Mouse (Mus musculus) stomach, postnatal 0 days (tissue): ENCODE data around the gene Dock7.

Experiments used
- CTCF ChIP-seq: IDR thresholded peaks from 2 replicates; pipeline ENCODE4 v1.5.1; 2016; ENCODE audit warnings: antibody characterized with exemption, low read depth, mild to moderate bottlenecking, moderate library complexity
- EP300 ChIP-seq: optimal IDR thresholded peaks from 2 replicates; pipeline ENCODE3; 2016; ENCODE audit warnings: antibody characterized with exemption

DNA sequence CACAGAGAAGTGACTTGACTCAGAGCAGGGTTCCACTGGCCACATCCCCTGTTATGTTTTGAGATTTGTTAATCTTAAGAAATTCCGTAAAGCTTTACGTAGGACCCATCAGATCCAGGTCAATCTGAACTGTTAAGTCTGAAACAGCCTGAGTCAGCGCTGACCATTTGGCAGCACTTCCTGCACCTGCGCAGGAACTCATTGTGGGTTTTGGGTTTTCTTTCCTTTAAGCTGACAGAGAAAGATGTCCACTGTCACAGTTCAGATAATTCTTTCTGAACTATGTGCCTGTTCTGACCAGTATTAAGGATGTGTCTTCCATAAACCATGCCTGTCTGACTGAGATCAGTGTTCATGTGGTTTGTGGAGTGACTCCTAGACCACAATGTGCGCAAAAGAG, 48.2 kb upstream of the Dock7 start:
- TF ChIP-seq CTCF = no peak
- no peak for TF ChIP-seq EP300
